Mouse (Mus musculus): ENCODE results near the gene Ankar.

The Ankar gene

DNA sequence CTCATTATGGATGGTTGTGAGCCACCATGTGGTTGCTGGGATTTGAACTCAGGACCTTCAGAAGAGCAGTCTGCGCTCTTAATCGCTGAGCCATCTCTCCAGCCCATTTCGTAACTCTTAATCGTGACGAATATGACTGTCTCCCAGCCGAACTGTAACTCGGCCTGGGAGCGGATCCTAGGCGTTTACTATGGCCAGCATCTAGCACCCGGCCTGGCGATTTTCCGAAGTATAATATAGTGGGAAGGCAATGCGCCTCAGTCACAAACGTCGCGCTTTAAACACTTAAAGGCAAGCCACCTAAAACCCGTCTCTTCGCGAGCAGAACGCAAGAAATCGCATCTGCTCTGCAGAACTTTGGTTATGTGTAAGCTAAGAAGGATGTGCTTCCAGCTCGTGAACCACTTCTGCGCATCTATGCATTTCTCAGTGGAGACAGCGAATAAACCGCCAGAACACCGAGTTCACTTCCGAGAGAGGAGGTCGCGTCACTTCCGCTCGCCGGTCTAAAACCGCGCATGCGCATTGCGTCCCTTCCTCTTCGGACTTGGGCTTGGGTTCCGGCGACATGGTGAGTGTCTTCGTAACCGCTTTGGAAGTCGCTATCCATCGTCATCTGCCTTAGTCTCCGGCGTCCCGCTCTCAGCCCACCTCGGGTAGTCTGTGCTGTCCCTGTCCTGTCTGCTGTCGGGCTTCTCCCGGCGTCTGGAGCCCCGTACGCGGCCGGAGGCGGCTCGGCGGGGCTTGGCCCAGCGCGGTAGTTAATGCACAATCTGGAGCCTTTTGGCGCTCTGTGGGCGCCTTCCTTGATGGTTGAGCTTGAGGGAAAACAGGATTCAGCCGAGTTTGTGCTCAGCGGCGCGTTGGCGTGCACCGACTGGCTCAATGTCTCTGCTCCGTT is 10.6 kb upstream of the Ankar start, which contains the start of gene Rpl37a:
TSS of gene Rpl37a (plus strand) at position 538 of the 901 bp plus-strand sequence.
- DNase-seq (ENCODE audit: low read depth, low spot score) = peak; percentile 92

DNA sequence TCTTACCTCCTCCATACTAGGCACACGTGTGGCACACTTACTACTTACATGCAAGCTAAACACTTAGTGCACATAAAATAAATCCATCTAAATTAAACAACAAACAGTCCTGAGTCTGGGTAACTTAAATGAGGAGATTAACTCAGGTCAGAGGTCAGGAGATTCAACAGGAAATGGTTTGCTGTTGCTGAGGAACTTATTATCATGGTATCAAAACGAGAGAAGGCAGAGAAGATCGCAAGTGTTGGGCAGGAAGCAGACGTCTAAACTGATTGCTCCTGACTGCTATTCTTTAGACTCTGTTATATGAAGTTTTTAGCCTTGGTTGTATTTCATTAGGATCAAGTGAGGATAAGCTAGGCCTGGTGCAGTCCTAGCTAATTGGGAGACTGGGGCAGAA is 7.1 kb upstream of the Ankar start:
- DNase-seq (ENCODE audit: low read depth, low spot score) = no peak

GRCm38 (mm10) chr1:72698651-72699050 is 1.7 kb downstream of the Ankar start:
- DNase-seq (ENCODE audit: low read depth, low spot score) = no peak

- DNase-seq (ENCODE audit: low read depth, low spot score) = no peak
These were observed 4.1 kb downstream of the Ankar start for GRCm38 (mm10) chr1:72696256-72696655.

GRCm38 (mm10) chr1:72673070-72673469 is 27.3 kb downstream of the Ankar start:
- DNase-seq (ENCODE audit: low read depth, low spot score) = no peak

DNA sequence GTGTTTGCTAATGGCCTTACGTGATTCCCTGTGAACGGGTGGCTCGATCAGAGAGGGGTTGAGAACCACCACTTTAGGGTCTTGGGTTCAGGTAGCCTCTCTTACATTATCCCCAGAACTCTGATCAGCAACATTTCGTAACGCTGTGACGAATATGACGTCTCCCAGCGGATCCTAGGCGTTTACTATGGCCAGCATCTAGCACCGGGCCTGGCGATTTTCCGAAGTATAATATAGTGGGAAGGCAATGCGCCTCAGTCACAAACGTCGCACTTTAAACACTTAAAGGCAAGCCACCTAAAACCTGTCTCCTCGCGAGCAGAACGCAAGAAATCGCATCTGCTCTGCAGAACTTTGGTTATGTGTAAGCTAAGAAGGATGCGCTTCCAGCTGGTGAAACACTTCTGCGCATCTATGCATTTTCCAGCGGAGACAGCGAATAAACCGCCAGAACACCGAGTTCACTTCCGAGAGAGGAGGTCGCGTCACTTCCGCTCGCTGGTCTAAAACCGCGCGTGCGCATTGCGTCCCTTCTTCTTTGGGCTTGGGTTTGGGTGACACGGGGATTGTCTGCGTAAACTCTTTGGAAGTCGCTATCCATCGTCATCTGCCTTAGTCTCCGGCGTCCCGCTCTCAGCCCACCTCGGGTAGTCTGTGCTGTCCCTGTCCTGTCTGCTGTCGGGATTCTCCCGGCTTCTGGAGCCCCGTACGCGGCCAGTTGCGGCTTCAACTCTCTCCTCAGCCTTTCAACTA is 59.5 kb downstream of the Ankar start:
- peak; percentile 54 for DNase-seq (ENCODE audit: low read depth, low spot score)

DNA sequence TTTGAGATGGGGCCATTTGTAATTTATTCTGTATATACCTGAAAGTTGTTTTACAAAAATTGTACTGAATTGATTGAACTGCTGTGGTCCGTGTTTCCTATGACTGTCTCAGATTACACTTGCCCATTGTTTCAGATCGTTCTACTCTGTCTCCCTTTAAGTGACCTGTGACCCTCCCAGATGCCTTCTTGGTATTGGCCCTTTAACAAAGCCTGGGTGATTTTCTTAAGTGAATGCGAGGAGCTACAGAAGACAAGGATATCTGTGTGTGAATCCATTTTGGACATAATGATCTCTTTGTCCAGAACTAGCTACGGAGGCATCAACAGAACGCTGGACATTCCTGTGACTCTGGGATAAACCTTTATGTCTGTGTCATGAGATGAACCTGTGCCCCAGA is 65.2 kb downstream of the Ankar start:
- no peak for DNase-seq (ENCODE audit: low read depth, low spot score)

GRCm38 (mm10) chr1:72612172-72612571 is 88.2 kb downstream of the Ankar start:
- DNase-seq (ENCODE audit: low read depth, low spot score) = no peak

DNA sequence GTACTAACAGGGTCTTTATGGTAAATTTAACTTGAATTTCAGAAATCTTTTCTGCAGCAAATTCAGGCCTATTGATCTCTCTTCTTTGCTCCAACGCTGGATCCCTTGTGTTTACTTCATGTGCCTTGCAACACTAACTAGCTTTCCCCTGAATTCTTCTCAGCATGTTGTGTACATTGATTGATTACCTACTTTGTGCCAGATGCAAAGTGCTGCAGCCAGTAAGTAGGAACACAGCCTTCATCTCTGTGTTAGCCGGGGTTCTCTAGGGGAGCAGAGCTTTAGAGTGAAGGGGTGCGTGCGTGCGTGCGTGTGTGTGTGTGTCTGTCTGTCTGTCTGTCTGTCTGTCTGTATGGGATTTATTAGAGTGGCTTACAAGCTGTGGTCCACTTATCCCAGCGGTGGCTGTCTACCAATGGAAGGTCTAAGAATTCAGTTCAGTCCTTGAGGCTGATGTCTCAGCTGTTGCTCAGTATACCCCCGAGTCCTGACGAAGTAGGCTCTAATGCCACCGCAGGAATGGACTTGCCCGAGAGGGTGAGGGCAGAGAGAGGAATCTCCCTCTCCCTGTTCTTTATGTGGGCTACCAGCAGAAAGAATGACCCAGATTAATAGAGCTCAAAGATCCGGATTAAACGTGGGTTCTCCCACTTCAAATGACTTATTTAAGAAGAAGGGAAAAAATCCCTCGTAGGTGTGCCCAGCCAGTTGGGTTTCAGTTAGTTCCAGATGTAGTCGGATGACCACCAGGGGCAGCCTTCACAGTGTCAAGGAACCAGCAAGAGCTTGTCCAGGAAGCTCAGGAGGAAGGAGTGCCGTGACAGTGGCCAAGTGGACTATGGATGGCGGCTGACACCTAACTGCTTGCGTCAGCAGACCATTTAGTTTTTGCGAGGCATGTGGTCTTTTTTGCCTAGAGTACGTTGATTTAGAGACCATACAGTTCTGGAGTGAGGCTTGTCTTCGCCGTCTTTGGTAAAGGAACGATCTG is 90.2 kb downstream of the Ankar start:
- DNase-seq (ENCODE audit: low read depth, low spot score) = no peak

DNA sequence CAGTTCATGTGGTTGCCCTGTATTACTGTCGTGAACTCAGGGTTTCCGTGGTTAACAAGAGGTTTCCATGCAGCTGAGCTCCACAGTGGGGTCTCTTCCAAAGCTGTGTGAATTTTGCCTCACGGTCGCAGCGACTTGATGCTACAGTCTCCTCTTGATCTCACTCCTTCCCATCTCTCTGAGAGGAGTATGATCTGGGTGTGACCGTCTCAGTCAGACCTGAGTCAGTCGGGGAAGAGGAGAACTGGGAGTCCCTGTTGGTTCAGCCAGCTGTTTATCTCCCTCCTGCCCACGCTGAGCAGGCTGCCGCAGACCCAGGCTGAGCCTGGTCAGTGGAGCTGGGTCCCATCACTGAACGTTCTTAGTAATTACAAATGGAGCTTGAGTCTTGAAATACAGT is 91.2 kb downstream of the Ankar start:
- DNase-seq (ENCODE audit: low read depth, low spot score) = no peak

GRCm38 (mm10) chr1:72606186-72606673 is 94.1 kb downstream of the Ankar start:
- DNase-seq (ENCODE audit: low read depth, low spot score) = no peak

- no peak for DNase-seq (ENCODE audit: low read depth, low spot score)
These were observed 97.6 kb downstream of the Ankar start for GRCm38 (mm10) chr1:72602803-72603202.

DNA sequence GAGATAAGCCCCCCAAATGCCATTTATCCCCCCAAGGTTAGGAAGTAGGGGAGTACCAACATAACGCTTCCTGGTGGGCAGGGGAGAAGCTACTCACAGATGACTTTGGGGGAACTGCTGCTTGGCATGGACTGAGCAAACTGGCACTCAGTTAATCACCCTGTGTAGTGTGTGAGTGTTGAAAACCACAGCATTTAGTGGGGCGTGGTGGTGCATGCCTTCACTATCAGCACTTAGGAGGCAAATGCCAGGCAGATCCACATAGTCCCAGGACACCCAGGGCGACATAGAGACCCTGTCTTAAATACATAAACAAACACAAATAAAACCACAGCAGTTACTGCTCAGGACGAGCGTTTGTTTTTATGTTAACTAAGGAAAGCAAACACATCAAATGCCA is 98.2 kb downstream of the Ankar start:
- no peak for DNase-seq (ENCODE audit: low read depth, low spot score)

GRCm38 (mm10) chr1:72601233-72601632 is 99.1 kb downstream of the Ankar start:
- DNase-seq (ENCODE audit: low read depth, low spot score) = no peak

DNA sequence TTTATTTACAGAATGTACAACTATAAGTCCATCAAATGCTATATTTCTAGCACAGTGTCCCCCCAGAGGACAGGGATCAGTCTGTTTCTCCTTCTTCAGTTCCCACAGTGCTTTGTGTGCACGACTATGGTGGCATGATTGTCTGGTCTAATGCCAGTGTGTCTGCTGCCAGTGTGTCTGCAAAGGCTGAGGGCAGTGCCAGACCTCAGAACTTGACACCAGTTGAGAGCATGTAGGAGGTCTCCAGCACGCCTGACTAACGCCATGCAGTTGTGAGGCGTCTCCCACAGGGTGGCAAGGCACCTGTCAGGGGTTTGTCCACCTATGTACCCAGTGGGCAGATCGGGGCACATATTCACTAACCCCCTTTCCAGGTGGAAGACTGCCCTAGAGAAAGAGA is 99.6 kb downstream of the Ankar start:
- no peak for DNase-seq (ENCODE audit: low read depth, low spot score)

GRCm38 (mm10) chr1:72599146-72600101 is 101.0 kb downstream of the Ankar start:
- no peak for DNase-seq (ENCODE audit: low read depth, low spot score)

GRCm38 (mm10) chr1:72596231-72596630 is 104.1 kb downstream of the Ankar start:
- DNase-seq (ENCODE audit: low read depth, low spot score) = no peak

GRCm38 (mm10) chr1:72595686-72596085 is 104.7 kb downstream of the Ankar start:
- no peak for DNase-seq (ENCODE audit: low read depth, low spot score)

GRCm38 (mm10) chr1:72593340-72593951 is 106.9 kb downstream of the Ankar start:
- DNase-seq (ENCODE audit: low read depth, low spot score) = no peak

Measured in embryo, embryonic 11.5 days (tissue).